Mouse (Mus musculus) NIH3T3 (cell line): ENCODE measurements at regions not wholly inside any gene's neighbourhood (a gene's known extent, or its start where the extent isn't known, plus 50 kb on each side); places are given as distances from the start of the nearest gene placed in this dataset.
A peak's percentile ranks its signal among the peaks of the same experiment; 100 is the strongest.

ENCODE experiments used
- DNase-seq: peaks from one replicate; pipeline ENCODE4 v3.0.0-alpha.2; 2012; ENCODE audit warnings: low read depth

DNA sequence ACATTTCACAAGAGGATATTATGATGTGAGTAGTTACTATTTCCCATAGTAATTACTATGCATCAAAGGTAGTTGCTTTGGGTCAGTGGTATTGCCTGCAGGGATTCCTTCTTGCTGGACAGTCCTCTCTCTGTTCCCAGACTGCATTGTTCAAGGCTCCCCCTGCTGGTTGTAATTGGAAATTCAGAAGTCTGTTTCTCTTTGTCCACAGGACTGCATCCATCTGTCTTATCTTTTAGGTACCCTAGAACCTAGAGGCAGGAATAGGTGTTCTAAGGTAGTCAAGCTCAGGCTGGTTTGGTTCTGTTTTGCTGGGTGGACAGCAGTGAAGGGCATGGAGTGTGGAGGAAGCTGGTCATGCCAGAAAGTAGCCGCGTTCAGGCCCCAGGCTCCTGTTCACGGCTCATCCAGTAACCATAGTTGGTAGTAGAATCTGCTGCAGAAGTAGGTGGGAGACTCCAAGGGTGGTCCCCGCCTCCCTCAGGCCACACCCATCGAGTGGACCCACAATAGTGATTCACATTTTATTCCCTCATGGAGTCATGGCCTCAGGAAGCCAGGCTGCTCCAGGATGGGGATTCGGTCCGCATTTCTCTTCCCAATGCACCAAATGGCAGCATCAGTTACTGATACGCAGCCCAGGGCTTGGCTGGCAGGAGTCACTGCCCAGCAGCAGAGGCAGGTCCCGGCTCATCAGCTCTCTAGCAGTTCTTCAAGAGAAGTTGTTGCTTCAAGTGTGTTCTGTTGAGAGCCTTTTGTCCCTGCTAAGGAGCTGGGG, 51.7 kb upstream of the Caprin1 start:
- peak; percentile 84 for DNase-seq

GRCm38 (mm10) chr2:103849766-103850530, 52.5 kb upstream of the Caprin1 start:
- DNase-seq = no peak

DNA sequence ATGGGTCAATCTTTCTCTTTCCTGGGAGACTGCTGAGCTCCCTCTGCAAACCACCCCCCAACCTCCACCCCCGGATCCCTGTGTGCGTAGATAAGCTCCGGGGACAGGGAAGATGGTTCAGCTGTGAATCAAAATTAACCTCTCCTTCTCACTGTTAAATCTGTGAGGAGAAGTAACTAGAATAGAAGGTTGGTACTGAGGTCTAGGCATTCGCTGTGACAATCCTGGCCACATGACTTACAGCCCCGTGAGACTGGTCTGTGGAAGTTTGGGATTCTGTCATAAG, 53.0 kb upstream of the Caprin1 start:
- no peak for DNase-seq

GRCm38 (mm10) chr2:103851171-103851570, 53.7 kb upstream of the Caprin1 start:
- DNase-seq = no peak

- no peak for DNase-seq
Observed at GRCm38 (mm10) chr2:103861226-103861625, 63.8 kb upstream of the Caprin1 start.

GRCm38 (mm10) chr2:103864254-103864653, 66.8 kb upstream of the Caprin1 start:
- no peak for DNase-seq

DNA sequence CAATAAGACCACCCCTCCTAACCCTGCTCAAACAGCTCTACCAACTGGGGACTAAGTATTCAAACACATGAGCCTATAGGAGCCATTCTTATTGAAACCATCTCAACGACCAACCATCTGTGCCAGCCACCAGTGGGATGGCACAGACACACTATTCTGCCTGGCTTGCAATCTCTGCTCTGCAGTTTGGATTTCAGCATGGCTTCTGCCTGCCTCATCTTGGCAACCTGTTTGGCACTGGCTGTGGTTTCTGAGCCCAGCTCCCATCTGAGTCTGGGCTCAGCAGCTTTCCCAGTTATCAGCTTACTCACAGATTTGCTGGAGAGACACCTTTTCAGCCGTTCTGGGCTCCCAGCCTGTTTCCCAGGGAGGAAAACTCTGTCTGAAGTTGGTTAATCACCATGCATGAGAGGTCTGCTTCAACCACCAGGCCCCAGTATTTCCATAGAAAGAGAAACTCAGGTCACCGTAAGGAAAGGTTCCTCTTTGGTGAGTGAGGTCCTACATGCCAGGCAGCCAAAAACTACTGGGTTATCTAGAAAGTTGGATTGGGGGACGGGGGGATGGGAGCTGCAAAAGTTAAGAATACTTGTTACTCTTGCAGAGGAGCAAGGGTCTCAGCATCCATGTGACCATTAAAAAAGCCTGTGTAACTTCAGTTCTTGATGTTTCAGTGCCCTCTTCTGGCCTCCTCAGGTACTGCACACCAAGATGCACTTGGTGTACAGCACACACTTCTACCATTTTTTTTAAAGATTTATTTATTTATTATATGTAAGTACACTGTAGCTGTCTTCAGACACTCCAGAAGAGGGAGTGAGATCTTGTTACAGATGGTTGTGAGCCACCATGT, 68.1 kb upstream of the Caprin1 start:
- DNase-seq = peak; percentile 69

- DNase-seq = no peak
Observed at GRCm38 (mm10) chr2:103867241-103867957, 70.0 kb upstream of the Caprin1 start.

- DNase-seq = no peak
Observed at GRCm38 (mm10) chr2:103867958-103868330, 70.5 kb upstream of the Caprin1 start.

DNA sequence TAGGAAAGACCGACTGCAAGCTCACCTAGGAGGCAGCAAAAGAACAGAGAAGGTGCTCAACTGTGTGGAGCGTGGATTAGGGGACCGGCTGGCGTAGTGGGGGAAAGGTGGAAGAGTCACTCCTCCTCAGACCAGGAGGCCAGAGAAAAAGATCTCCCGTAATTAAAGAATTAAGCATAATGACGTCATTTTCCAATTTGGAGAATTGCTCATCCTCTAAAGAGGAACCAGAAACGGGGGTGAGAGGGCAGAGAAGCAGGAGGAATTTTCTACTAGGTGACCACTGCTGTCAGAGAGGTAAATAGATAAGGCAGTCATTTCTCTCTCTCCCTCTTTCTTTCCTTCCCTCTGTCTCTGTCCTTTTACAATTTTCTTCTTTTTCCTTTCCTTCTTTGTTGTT, 71.2 kb upstream of the Caprin1 start:
- DNase-seq = no peak

- DNase-seq = peak; percentile 75
Observed at GRCm38 (mm10) chr2:103871522-103872276, 74.2 kb upstream of the Caprin1 start.

- no peak for DNase-seq
Observed at GRCm38 (mm10) chr2:103872277-103872636, 74.8 kb upstream of the Caprin1 start.

GRCm38 (mm10) chr2:103873381-103873780, 75.9 kb upstream of the Caprin1 start:
- no peak for DNase-seq

DNA sequence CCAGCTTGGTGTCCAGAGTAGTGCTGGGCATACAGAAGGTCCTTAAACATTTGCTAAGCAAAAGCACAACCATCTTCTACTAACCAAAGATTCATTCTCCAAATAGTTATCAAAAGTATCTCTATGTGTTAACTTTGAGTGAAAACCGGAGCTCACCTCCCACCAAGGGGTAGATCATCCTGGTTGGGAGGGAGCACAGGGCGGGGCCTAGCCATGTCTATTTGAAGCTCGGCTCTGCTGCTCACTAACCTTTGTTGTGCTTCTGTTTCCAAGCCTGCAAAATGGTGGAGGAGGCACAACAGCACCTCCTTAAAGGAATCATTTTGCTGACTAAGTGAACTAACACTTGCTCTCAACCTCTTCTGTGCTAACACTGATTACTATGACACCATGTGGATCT, 77.0 kb upstream of the Caprin1 start:
- DNase-seq = no peak

DNA sequence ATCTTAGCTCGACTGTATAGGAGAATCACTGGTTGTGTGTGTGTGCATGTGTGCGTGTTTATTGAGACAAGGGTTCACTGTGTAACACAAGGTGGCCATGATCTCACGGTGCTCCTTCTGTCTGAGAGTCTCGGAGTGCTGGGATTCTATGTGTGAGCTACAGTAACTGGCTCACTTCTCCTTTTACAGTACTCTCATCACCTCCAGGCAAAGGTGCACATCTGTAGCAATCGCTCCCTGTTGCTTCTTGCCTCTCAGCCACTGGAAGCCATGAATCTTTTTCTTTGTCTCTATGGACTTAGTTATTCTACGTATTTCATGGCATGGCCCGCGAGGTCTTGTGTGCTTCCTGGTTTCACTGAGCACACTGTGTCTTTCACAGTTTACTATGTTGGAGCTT, 78.3 kb upstream of the Caprin1 start:
- no peak for DNase-seq

DNA sequence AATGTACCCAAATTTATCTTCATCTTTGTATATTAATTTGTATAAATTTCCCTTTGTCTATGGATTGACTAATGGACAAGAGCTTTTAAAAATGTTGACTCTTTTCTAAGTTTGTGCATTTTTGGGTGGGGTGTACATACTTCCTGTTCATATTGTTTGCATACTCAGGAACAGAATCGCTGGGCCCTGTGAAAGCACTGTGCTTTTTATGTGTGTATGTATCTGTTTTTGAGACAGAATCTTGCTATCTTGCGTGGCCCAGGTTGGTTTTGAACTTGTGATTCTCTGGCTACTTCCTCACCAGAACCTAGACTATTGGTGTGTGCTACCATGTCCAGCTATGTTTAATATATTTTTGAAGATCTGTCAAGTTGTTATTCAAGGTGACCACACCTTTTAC, 78.8 kb upstream of the Caprin1 start:
- DNase-seq = no peak

- no peak for DNase-seq
Observed at GRCm38 (mm10) chr2:103881026-103881763, 76.6 kb upstream of the Lmo2 start.

- DNase-seq = no peak
Observed at GRCm38 (mm10) chr2:103884926-103885325, 72.9 kb upstream of the Lmo2 start.

GRCm38 (mm10) chr2:103888023-103888422, 69.8 kb upstream of the Lmo2 start:
- no peak for DNase-seq

DNA sequence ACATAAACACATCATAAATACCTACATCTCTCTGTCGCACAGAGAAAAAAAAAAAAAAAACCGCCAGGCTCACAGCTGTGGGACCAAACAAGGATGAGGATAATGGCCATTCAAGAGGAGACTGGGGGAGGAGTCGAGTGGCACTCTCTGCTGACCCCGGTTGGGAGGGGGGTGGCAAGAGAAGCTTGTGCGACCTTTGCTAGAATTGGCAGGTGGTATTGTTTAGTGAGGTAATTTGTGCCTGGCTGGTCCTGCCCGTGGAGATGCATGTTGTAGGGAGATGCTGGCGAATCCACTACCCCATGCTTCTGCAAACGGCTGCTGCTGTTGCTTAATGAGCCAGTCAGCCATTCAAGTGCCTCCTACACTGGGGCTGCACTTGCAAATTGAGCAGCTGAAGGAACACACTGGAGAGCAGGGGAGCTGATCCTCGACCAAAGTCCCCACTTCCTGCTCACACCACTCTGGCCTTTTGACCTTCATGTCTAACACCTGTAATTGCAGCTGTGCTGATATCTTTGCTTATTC, 66.5 kb upstream of the Lmo2 start:
- DNase-seq = no peak
